Mouse (Mus musculus) embryonic facial prominence, embryonic 10.5 days (tissue): ENCODE results near the gene Krt83. TPM values are rescaled to one million over a fixed set of nuclear protein-coding genes. Genes with fewer than 3 reads are reported as not detected.

Source experiments
- polyA plus RNA-seq: library from polyadenylated mRNA; unstranded; fragments of >200 nt; fragmentation: Nextera tagmentation; extraction: Ambion mirVana; gene quantifications from 2 replicates; pipeline ENCODE4 v1.2.1, GENCODE M21; 2016

The Krt83 gene
- polyA plus RNA-seq, 1 experiment from 2014 or later: not detected

Other genes with a start within 250 kb of the Krt83 start
- 4.7 and 5.3 TPM in 2 replicates for gene Nr4a1, start 237.2 kb downstream of the Krt83 start, polyA plus RNA-seq
- gene Atg101, start 207.2 kb downstream of the Krt83 start, polyA plus RNA-seq: 86.5 and 91.5 TPM in 2 replicates
- 0.59 and 0.71 TPM in 2 replicates for gene 6030408B16Rik, start 198.3 kb downstream of the Krt83 start, polyA plus RNA-seq
- 0.04 and 0.16 TPM in 2 replicates for gene Krt80, start 121.3 kb downstream of the Krt83 start, polyA plus RNA-seq
- 16.2 and 17.4 TPM in 2 replicates for gene Krt7, start 80.5 kb downstream of the Krt83 start, polyA plus RNA-seq
- 0.12 TPM in 1 of 2 replicates, not detected in the other for gene Krt87, start 52.7 kb downstream of the Krt83 start, polyA plus RNA-seq
- gene Krt88, start 43.8 kb downstream of the Krt83 start, polyA plus RNA-seq: not detected in 2 replicates
- not detected in 2 replicates for gene Krt81, start 27.8 kb downstream of the Krt83 start, polyA plus RNA-seq
- not detected in 2 replicates for gene Krt86, start 18.0 kb downstream of the Krt83 start, polyA plus RNA-seq
- gene Gm49425, start 25.7 kb upstream of the Krt83 start, polyA plus RNA-seq: not detected in 2 replicates
- not detected in 2 replicates for gene Krt84, start 41.3 kb upstream of the Krt83 start, polyA plus RNA-seq
- gene Krt82, start 59.2 kb upstream of the Krt83 start, polyA plus RNA-seq: not detected in 2 replicates
- gene Krt90, start 71.4 kb upstream of the Krt83 start, polyA plus RNA-seq: 0.24 and 0.50 TPM in 2 replicates
- 0.09 TPM in 2 replicates for gene Krt75, start 82.4 kb upstream of the Krt83 start, polyA plus RNA-seq
- not detected in 2 replicates for gene Gm5414, start 136.7 kb upstream of the Krt83 start, polyA plus RNA-seq
- gene Gm5478, start 155.9 kb upstream of the Krt83 start, polyA plus RNA-seq: not detected in 2 replicates
- not detected in 2 replicates for gene Krt6b, start 188.8 kb upstream of the Krt83 start, polyA plus RNA-seq
- gene Krt6a, start 202.8 kb upstream of the Krt83 start, polyA plus RNA-seq: 0.06 and 0.09 TPM in 2 replicates
- gene Krt5, start 221.4 kb upstream of the Krt83 start, polyA plus RNA-seq: 1.1 and 5.4 TPM in 2 replicates